Mouse (Mus musculus) embryonic facial prominence, embryonic 10.5 days (tissue): ENCODE data around the gene Naip1. TPM values are rescaled to one million over a fixed set of nuclear protein-coding genes. Genes with fewer than 3 reads are reported as not detected.
"Not testable (repeated sequence)": the region's sequence is repeated elsewhere in the genome, so short reads cannot be mapped to it uniquely, and the experiment has no call there.

ENCODE experiments used
- DNase-seq: peaks from one replicate; pipeline ENCODE4 v3.0.0-alpha.2; 2017; ENCODE audit warnings: low spot score
- H3K27ac ChIP-seq: fragments of 300-500 bp; sonication (generic); replicated peaks from 2 replicates; pipeline ENCODE4 v1.5.1; 2016; ENCODE audit warnings: mild to moderate bottlenecking
- H3K27me3 ChIP-seq: fragments of 300-500 bp; sonication (generic); replicated peaks from 2 replicates; pipeline ENCODE4 v1.6.1; 2016; ENCODE audit warnings: low read depth, mild to moderate bottlenecking; ENCODE audit not compliant: poor library complexity, severe bottlenecking
- H3K36me3 ChIP-seq: fragments of 300-500 bp; sonication (generic); replicated peaks from 2 replicates; pipeline ENCODE4 v1.6.1; 2016; ENCODE audit warnings: mild to moderate bottlenecking, moderate library complexity
- H3K4me1 ChIP-seq: fragments of 300-500 bp; sonication (generic); 2 replicates; pipeline ENCODE4 v1.6.1; 2016
- H3K4me3 ChIP-seq: fragments of 300-500 bp; sonication (generic); 2 replicates; pipeline ENCODE4 v1.5.1; 2016; ENCODE audit warnings: mild to moderate bottlenecking, moderate library complexity
- H3K9me3 ChIP-seq: fragments of 300-500 bp; sonication (generic); 2 replicates; pipeline ENCODE4 v1.6.1; 2016; ENCODE audit warnings: mild to moderate bottlenecking
- WGBS: fragments of 180-500 bp; shearing (Covaris S2); methylation state at CpG from one replicate; pipeline ENCODE4 v1.1.7; 2016; 5-methylcytosine and 5-hydroxymethylcytosine counted together
- polyA plus RNA-seq: library from polyadenylated mRNA; unstranded; fragments of >200 nt; fragmentation: Nextera tagmentation; extraction: Ambion mirVana; gene quantifications from 2 replicates; pipeline ENCODE4 v1.2.1, GENCODE M21; 2016

Gene Naip1
- polyA plus RNA-seq, 1 experiment from 2014 or later: not detected

DNA sequence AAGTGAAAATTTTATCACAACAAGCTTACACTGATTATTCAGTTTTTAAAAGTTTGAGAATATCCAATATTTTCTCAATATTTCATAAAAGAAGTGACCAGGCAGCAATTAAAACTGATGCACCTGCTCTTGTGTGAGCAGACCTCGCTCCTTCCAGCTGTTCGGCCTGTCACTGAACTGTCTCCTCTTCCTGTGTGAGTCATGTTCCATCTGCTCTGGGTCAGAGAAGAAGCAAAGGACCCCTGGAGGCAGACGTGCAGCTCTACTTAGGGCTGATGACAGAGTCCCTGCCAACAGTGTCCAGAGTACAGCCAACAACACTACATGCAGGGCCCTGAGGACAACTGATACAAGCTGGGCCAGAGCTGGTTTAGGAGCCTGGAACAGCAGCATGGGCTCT is 12.6 kb downstream of the Naip1 start:
- 72% methylated on average over 3 of the region's 3 CpGs for WGBS
- Histone ChIP-seq H3K27me3 (no peaks in the 10 kb centered on the region), H3K36me3 (no peaks in the 10 kb centered on the region)

DNA sequence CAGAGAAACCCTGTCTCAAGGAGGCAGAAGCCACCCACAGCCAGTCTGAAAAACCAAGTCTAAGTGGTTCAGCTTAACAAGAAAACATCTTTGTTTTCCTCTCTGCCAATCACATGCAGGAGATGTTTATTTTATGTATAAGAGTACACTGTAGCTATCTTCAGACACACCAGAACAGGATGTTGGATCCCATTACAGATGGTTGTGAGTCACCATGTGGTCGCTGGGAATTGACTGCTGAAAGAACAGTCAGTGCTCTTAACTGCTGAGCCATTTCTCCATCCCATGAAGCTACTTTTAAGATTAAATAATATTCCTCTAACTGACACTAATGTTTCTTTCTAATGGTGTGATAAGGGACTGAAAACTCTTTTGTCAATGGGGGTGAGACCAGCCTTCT is 14.0 kb downstream of the Naip1 start:
- Histone ChIP-seq H3K27me3 (no peaks in the 10 kb centered on the region), H3K27ac (no peak overlapping the region), H3K4me3 (no peak overlapping the region), H3K4me1 (no peaks in the 10 kb centered on the region), H3K36me3 (no peaks in the 10 kb centered on the region), H3K9me3 (no peaks in the 10 kb centered on the region)
- DNase-seq: no peak
- 50% methylated on average over 1 of the region's 1 CpGs for WGBS

More for the DNA sequence above, 12.6 kb downstream of the Naip1 start:
- Histone ChIP-seq H3K9me3 (no peaks in the 10 kb centered on the region), H3K4me3 (no peak overlapping the region), H3K4me1 (no peaks in the 10 kb centered on the region), H3K27ac (no peak overlapping the region)
- no peak for DNase-seq

DNA sequence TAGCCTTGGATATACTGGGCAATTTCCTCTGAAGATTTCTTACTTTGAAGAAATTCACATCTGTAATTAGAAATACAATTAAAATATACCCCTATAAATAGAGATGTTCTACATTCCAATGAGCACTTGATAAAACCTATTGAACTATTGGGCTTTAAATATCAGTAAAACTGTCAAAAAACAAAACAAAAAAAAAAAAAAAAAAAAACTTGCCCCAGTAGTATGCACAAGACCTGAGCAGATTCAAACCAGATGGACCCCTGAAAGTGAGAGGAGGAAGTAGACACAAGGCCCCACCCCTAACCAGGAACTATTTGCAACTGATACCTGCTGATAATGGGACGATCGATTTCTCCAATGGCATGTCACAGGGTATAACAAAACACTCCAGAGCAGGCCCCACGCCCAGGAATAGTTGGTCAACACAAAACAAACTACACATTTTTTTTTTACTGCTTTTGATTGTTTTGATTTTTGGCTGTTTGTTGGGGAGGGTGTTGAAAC is 15.3 kb downstream of the Naip1 start:
- WGBS: 68% methylated on average over 3 of the region's 3 CpGs
- Histone ChIP-seq H3K4me1 (no peaks in the 10 kb centered on the region), H3K27me3 (no peaks in the 10 kb centered on the region), H3K9me3 (no peaks in the 10 kb centered on the region), H3K27ac (no peak overlapping the region), H3K4me3 (no peak overlapping the region), H3K36me3 (no peaks in the 10 kb centered on the region)
- no peak for DNase-seq

DNA sequence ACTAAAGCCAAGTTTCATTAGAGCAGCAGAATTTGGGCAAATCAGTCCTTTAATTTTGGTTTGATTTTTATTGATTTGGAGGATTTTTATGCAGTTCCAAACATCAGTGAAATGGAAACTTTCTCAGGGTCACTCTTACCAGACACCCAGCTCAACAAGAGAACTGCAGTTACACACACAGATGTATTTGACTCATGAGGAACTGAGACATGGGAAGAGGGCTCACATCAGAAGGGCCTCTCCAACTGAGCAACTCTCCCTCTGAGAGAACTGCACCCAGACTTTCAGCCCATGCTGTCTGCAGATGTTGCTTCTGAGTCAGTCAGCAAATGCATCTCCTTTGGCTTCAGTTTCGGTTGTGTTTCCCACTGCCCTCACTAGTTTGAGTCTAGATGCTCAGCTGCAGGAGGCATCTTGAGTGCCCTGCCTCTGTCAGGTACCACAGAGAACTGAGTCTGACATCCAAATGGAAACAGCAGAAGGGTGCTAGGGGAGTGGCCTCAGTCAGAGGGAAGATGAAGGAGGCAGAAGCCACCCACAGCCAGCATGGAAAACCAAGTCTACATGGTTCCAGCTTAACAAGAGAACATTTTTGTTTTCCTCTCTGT is 16.0 kb downstream of the Naip1 start:
- not testable (repeated sequence) for H3K27me3 ChIP-seq

DNA sequence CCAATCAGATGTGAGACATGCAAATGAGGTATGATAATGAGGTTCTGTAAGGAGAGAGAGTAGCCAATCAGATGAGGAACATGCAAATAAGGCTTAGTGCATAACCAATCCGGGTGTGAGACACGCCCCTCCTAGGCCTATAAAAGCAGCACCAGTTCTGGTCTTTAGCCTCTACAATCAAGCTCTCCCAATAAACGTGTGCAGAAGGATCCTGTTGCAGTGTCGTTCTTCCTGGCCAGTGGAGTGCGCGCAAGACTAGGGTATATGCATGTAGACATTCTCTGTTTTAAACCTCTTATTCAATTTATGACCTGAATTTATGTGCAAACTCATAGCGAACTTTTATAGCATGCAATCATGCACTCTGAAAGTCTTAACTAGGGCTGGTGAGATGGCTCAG is 32.7 kb downstream of the Naip1 start:
- WGBS: 89% methylated on average over 7 of the region's 7 CpGs
- not testable (repeated sequence) for H3K36me3 ChIP-seq, DNase-seq, H3K27ac ChIP-seq, H3K4me1 ChIP-seq, H3K27me3 ChIP-seq, H3K4me3 ChIP-seq
- peaks cover 13% of the 10 kb centered on the region for H3K9me3 ChIP-seq

More for the DNA sequence above, 16.0 kb downstream of the Naip1 start:
- WGBS: 71% methylated on average over 1 of the region's 1 CpGs
- H3K36me3 ChIP-seq, H3K9me3 ChIP-seq, H3K4me3 ChIP-seq, H3K4me1 ChIP-seq, DNase-seq, H3K27ac ChIP-seq: not testable (repeated sequence)

DNA sequence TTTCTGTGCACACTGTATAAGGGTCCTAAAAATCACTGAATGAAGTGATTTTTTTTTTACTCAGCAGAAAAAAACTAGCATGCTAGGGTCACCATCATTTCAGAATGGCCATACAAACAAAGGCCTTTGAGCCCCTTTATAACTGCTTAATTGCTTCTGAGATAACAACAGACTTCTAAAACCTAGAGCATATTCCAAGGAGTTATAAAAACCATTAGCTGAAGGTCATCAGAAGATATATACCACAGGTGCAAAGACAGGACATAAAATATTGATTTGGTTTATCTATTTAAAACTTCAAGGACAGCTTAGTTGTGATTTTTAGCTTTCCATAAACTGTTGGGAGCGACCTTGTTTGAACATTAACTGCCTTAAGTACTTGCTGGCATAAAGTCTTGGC is 38.2 kb downstream of the Naip1 start:
- no peaks in the 10 kb centered on the region for H3K27me3 ChIP-seq
- 75% methylated on average over 1 of the region's 1 CpGs for WGBS
- no peaks in the 10 kb centered on the region for H3K36me3 ChIP-seq
- H3K4me1 ChIP-seq: no peaks in the 10 kb centered on the region
- no peak overlapping the region for H3K27ac ChIP-seq
- peaks cover 15% of the 10 kb centered on the region for H3K9me3 ChIP-seq
- no peak for DNase-seq
- no peak overlapping the region for H3K4me3 ChIP-seq

DNA sequence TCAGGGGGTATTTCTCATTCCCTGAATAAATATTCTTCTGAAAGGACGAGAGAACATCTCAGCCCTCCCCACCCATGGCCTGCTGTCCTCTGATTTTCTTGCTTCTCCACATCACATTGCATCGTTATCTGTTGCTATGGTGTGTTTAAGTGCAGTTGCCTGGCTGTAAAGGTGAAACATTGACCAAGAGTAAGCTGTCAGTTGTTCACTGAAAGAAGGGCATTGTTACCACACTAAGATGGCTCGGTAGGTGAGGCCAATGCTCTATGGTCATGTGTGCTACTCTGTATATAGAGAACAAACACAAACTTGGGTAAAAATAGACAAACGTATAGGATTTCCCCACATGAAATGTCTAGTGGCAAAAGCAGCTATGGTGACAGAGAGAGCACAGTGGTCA is 42.8 kb downstream of the Naip1 start:
- Histone ChIP-seq H3K27me3 (no peaks in the 10 kb centered on the region), H3K4me3 (no peak overlapping the region), H3K36me3 (no peaks in the 10 kb centered on the region), H3K27ac (no peak overlapping the region), H3K9me3 (peaks cover under 1% of the 10 kb centered on the region; the same call in 1 of the 2 replicates), H3K4me1 (no peaks in the 10 kb centered on the region)
- 81% methylated on average over 4 of the region's 4 CpGs for WGBS
- no peak for DNase-seq

DNA sequence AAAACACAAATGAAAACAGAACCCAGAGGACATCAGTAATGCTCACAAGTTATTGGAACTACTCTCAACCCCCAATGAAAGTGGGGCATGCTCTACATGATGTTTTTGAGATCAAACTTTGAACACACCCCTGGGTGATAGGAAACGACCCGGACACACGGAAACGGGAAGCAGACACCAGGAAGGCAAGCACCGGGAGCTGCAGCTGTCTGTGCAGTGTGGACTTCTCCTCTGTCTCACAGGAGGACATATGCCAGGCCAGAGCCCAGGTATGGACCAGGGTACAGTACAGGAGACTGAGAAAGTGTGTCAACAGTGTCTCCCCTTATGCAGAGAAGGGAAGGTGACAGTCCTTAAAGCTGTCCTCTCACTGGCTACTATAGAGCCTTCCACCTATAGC is 43.5 kb downstream of the Naip1 start:
- WGBS: 92% methylated on average over 5 of the region's 5 CpGs
- Histone ChIP-seq H3K27ac (no peak overlapping the region), H3K4me3 (no peak overlapping the region), H3K9me3 (no peaks in the 10 kb centered on the region), H3K27me3 (no peaks in the 10 kb centered on the region), H3K36me3 (no peaks in the 10 kb centered on the region), H3K4me1 (no peaks in the 10 kb centered on the region)
- DNase-seq: no peak

DNA sequence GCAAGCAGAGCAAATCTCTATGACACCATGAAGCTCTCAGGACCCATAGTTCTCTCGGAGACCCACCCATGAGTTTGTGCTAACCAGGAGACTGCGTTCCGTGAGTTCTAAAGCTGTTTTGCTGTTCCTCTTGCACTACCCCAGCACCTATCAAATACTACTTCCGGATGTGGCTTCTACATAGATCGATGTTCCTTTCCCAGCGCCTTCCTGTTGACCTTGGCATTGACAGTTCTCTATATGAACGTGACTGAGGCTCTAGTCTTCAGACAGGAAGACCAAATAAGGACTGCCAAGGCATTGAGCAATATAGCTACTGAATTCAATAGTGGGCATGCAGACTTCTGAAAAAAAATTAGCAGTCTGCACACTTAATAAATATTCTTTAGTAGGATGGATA is 44.4 kb downstream of the Naip1 start:
- no peaks in the 10 kb centered on the region for H3K9me3 ChIP-seq
- no peak overlapping the region for H3K27ac ChIP-seq
- H3K36me3 ChIP-seq: no peaks in the 10 kb centered on the region
- no peak for DNase-seq
- H3K27me3 ChIP-seq: no peaks in the 10 kb centered on the region
- no peaks in the 10 kb centered on the region for H3K4me1 ChIP-seq
- 88% methylated on average over 7 of the region's 7 CpGs for WGBS
- H3K4me3 ChIP-seq: no peak overlapping the region

DNA sequence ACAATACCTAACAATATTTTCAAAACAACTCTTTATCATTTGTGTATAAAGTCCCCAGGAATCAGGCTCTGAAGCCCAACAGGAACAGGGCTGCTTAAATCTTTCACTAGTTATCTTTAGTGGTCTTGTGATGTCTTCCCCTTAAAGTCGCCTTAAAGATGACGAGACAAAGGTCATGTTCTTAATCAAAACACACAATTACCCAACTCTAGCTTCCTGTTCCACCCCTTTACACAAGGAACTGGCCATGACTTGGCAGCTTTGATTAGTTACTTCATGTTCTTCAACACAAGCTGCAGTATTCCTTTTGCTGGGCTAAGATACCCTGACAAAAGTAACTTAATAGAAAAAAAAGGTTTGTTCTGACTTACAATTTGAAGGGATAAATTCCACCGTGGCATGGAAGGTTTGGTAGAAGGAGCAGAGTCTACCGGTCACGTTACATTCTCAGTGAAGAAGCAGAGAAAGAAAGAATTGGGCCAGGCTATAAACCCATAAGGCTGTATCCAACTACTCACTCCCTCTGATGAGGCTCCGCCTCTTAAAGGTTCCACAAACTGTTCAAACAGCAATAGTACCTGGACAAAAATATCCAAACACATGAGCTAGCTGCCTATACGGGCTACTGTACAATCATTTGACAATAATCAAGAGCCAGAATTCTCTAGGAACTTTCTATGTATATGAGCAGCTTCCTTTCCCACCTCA is 49.6 kb downstream of the Naip1 start:
- H3K4me3 ChIP-seq, H3K36me3 ChIP-seq, H3K27ac ChIP-seq, H3K4me1 ChIP-seq, DNase-seq, H3K9me3 ChIP-seq, H3K27me3 ChIP-seq: not testable (repeated sequence)
- WGBS: 77% methylated on average over 7 of the region's 7 CpGs

DNA sequence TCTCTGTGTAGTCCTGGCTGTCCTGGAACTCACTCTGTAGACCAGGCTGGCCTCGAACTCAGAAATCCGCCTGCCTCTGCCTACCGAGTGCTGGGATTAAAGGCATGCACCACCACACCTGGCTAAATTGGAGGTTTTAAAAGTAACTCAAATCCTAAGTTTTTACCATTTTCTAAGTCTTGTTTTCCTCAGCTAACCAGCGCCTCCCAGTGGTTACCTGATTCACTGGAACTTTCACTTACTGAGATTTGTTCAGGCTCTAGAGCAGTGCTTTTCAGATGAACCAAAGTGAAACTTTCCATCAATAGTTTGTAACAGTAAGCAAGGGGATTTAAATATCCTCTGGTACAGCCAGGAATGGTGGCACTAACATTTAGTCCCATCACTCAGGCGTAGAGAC is 61.6 kb downstream of the Naip1 start:
- DNase-seq: peak; percentile 19

DNA sequence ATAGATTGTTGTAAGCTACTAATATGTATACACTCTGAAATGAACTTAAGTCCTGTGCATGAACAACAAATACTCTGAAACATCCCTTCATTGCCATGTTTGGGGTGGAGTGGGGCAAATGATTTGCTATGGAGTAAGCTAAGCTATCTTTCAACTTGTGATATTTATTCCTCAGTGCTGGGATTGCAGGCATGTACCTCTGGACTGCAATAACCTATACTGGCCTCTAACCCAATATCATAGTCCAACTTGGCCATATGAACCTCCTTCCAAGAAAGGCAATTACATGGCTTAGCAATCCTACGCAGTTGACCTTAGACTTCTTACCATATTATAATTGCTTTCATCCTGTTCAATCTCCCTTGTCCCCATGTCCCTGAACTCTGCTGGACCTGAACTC is 82.1 kb downstream of the Naip1 start:
- 0 out of 2 replicates have a peak, but pooled peaks cover 4% of the 10 kb centered on the region for H3K9me3 ChIP-seq

More for the DNA sequence above, 61.6 kb downstream of the Naip1 start:
- WGBS: 30% methylated on average over 5 of the region's 5 CpGs
- H3K36me3 ChIP-seq, H3K9me3 ChIP-seq, H3K27me3 ChIP-seq, H3K4me1 ChIP-seq, H3K4me3 ChIP-seq, H3K27ac ChIP-seq: not testable (repeated sequence)

More for the DNA sequence above, 82.1 kb downstream of the Naip1 start:
- no peak for DNase-seq
- 89% methylated on average over 1 of the region's 1 CpGs for WGBS
- no peak overlapping the region for H3K27ac ChIP-seq
- H3K4me3 ChIP-seq: no peak overlapping the region
- H3K36me3 ChIP-seq: no peaks in the 10 kb centered on the region
- no peaks in the 10 kb centered on the region for H3K4me1 ChIP-seq
- no peaks in the 10 kb centered on the region for H3K27me3 ChIP-seq
